Mouse (Mus musculus): ENCODE measurements around the gene Gm10112.

The Gm10112 gene

GRCm38 (mm10) chrX:111168040-111168439 is at the start of gene Gm10112:
Gene Gm10112 (plus strand): TSS chrX:111168340.
- no peak for DNase-seq

- DNase-seq, result no peak
Observed at GRCm38 (mm10) chrX:111189574-111189973, 21.4 kb downstream of the Gm10112 start.

GRCm38 (mm10) chrX:111196376-111196775 is 28.2 kb downstream of the Gm10112 start:
- no peak for DNase-seq

- DNase-seq, result peak; percentile 33
Observed at GRCm38 (mm10) chrX:111210225-111210624, 42.1 kb downstream of the Gm10112 start.
